ENCODE assay signal across 19 mouse cellular contexts in genomic region chr8:102693465-102693864, GRCm38 (mm10).
DNase-seq lines count a peak whose midpoint lies in the region; ATAC-seq and TF ChIP-seq lines count a peak whose summit lies in the region.
"Had no signal": no experiment of that assay in that cellular context is flagged by ENCODE, and none has a peak within 500 bp of the region (broad histone marks: within the 10 kb centered on the region; RNA-seq: fewer than 3 reads in every experiment).

No protein-coding gene starts in this region.

- H3K9me3 ChIP-seq in heart, embryonic 13.5 days, result no peaks in the 10 kb centered on the region
- H3K9me3 ChIP-seq in heart, embryonic 10.5 days, result no peaks in the 10 kb centered on the region
- H3K9me3 ChIP-seq in limb, embryonic 15.5 days, result no peaks in the 10 kb centered on the region
- H3K9me3 ChIP-seq in limb, embryonic 10.5 days (replicated peaks), result no peaks in the 10 kb centered on the region
- H3K9me3 ChIP-seq in midbrain, postnatal 0 days (ENCODE audit: low read length), result no peaks in the 10 kb centered on the region
- H3K9me3 ChIP-seq: hindbrain, embryonic 12.5 days; intestine, embryonic 15.5 days; kidney, embryonic 15.5 days; limb, embryonic 12.5 days; megakaryocyte, embryonic 14.5 days had no signal

- no peak for TF ChIP-seq CTCF in cortical plate, adult 2 months (IDR thresholded peaks at IDR 0.05; ENCODE audit: extremely low read depth, insufficient read depth, low read length)
- no peak for TF ChIP-seq CTCF in midbrain, postnatal 0 days (IDR thresholded peaks at IDR 0.05)

- no peak for ATAC-seq in heart, embryonic 13.5 days (ENCODE audit: extremely low read depth, insufficient number of reproducible peaks, low FRiP score, low TSS enrichment)
- ATAC-seq in limb, embryonic 15.5 days (ENCODE audit: insufficient number of reproducible peaks, low FRiP score, low TSS enrichment, low read depth), result no peak
- no peak for ATAC-seq in midbrain, postnatal 0 days (ENCODE audit: low FRiP score)
- ATAC-seq: intestine, embryonic 15.5 days had no signal

- no peak overlapping the region for H3K9ac ChIP-seq in heart, embryonic 13.5 days
- H3K9ac ChIP-seq in limb, embryonic 15.5 days, result no peak overlapping the region
- H3K9ac ChIP-seq in midbrain, postnatal 0 days (replicated peaks; ENCODE audit: low read length, poor library complexity, severe bottlenecking), result no peak overlapping the region
- H3K9ac ChIP-seq: hindbrain, embryonic 12.5 days; intestine, embryonic 15.5 days; kidney, embryonic 15.5 days; limb, embryonic 12.5 days had no signal

- no peaks in the 10 kb centered on the region for H3K36me3 ChIP-seq in heart, embryonic 13.5 days
- no peaks in the 10 kb centered on the region for H3K36me3 ChIP-seq in heart, embryonic 10.5 days
- no peaks in the 10 kb centered on the region for H3K36me3 ChIP-seq in limb, embryonic 15.5 days
- peaks cover 15% of the 10 kb centered on the region for H3K36me3 ChIP-seq in limb, embryonic 10.5 days
- H3K36me3 ChIP-seq in midbrain, postnatal 0 days (ENCODE audit: insufficient read depth, low read length), result no peaks in the 10 kb centered on the region
- H3K36me3 ChIP-seq: G1E; hindbrain, embryonic 12.5 days; intestine, embryonic 15.5 days had no signal

- no peak overlapping the region for H3K4me3 ChIP-seq in heart, embryonic 13.5 days
- H3K4me3 ChIP-seq in heart, embryonic 10.5 days, result no peak overlapping the region
- no peak overlapping the region for H3K4me3 ChIP-seq in limb, embryonic 15.5 days
- no peak overlapping the region for H3K4me3 ChIP-seq in limb, embryonic 10.5 days
- no peak overlapping the region for H3K4me3 ChIP-seq in cortical plate, adult 2 months (ENCODE audit: insufficient read depth, low read length)
- H3K4me3 ChIP-seq in midbrain, postnatal 0 days (ENCODE audit: low read depth, low read length), result no peak overlapping the region
- H3K4me3 ChIP-seq: erythroblast, embryonic 14.5 days; hindbrain, embryonic 12.5 days; intestine, embryonic 15.5 days; kidney, embryonic 15.5 days; limb, embryonic 12.5 days; megakaryocyte, embryonic 14.5 days had no signal

- H3K4me2 ChIP-seq in heart, embryonic 13.5 days, result no peak overlapping the region
- H3K4me2 ChIP-seq in limb, embryonic 15.5 days, result no peak overlapping the region
- H3K4me2 ChIP-seq in midbrain, postnatal 0 days (ENCODE audit: low read depth, low read length, poor library complexity, severe bottlenecking), result no peak overlapping the region
- H3K4me2 ChIP-seq: hindbrain, embryonic 12.5 days; intestine, embryonic 15.5 days; kidney, embryonic 15.5 days; limb, embryonic 12.5 days had no signal

- TF ChIP-seq POLR2A in cortical plate, adult 2 months (IDR thresholded peaks at IDR 0.05; ENCODE audit: extremely low read depth, insufficient read depth, low read length), result no peak

- no peak for DNase-seq in heart, embryonic 10.5 days (ENCODE audit: low spot score)
- no peak for DNase-seq in limb, embryonic 10.5 days (ENCODE audit: low spot score)
- DNase-seq in Muller cell, postnatal 12 days (ENCODE audit: inconsistent ontology term), result peak; percentile 82
- DNase-seq in midbrain, postnatal 0 days (ENCODE audit: low spot score), result no peak
- DNase-seq in spleen, postnatal 4 days (ENCODE audit: low spot score in 2 of 2), result no peak
- DNase-seq: adrenal gland, postnatal 25 days; cerebellum, adult 9-11 months; embryo, embryonic 11 days; thymus, postnatal 14 days had no signal

- peaks cover 22% of the 10 kb centered on the region for H3K27me3 ChIP-seq in heart, embryonic 13.5 days (replicated peaks)
- peaks cover 5% of the 10 kb centered on the region; the same call in 1 of the 2 replicates for H3K27me3 ChIP-seq in heart, embryonic 10.5 days (ENCODE audit: insufficient read depth, poor library complexity, severe bottlenecking)
- H3K27me3 ChIP-seq in limb, embryonic 15.5 days, result no peaks in the 10 kb centered on the region
- H3K27me3 ChIP-seq in limb, embryonic 10.5 days (ENCODE audit: low read depth, poor library complexity, severe bottlenecking), result no peaks in the 10 kb centered on the region
- H3K27me3 ChIP-seq in midbrain, postnatal 0 days (ENCODE audit: insufficient read depth, low read length), result no peaks in the 10 kb centered on the region
- H3K27me3 ChIP-seq: hindbrain, embryonic 12.5 days; intestine, embryonic 15.5 days; kidney, embryonic 15.5 days; limb, embryonic 12.5 days; megakaryocyte, embryonic 14.5 days had no signal

- H3K27ac ChIP-seq in heart, embryonic 13.5 days (replicated peaks), result 0 out of 2 replicates have a peak overlapping the region, but pooled peaks have one; percentile 0
- H3K27ac ChIP-seq in heart, embryonic 10.5 days, result no peak overlapping the region
- H3K27ac ChIP-seq in limb, embryonic 15.5 days, result peak overlapping the region; percentile 57
- no peak overlapping the region for H3K27ac ChIP-seq in limb, embryonic 10.5 days
- peak overlapping the region; percentile 84 for H3K27ac ChIP-seq in cortical plate, adult 2 months (ENCODE audit: insufficient read depth, low read length)
- no peak overlapping the region for H3K27ac ChIP-seq in midbrain, postnatal 0 days (ENCODE audit: low read depth, low read length)
- H3K27ac ChIP-seq: hindbrain, embryonic 12.5 days; intestine, embryonic 15.5 days; kidney, embryonic 15.5 days; limb, embryonic 12.5 days had no signal

- WGBS in heart, embryonic 13.5 days, result 29% methylated on average over 1 of the region's 1 CpGs
- 31% methylated on average over 1 of the region's 1 CpGs for WGBS in heart, embryonic 10.5 days
- WGBS in limb, embryonic 15.5 days, result 47% methylated on average over 1 of the region's 1 CpGs
- 30% methylated on average over 1 of the region's 1 CpGs for WGBS in limb, embryonic 10.5 days
- 44% methylated on average over 1 of the region's 1 CpGs for WGBS in midbrain, postnatal 0 days

- H3K4me1 ChIP-seq in heart, embryonic 13.5 days, result peaks cover 26% of the 10 kb centered on the region
- no peaks in the 10 kb centered on the region for H3K4me1 ChIP-seq in heart, embryonic 10.5 days
- H3K4me1 ChIP-seq in limb, embryonic 15.5 days, result peaks cover 6% of the 10 kb centered on the region; the same call in 1 of the 2 replicates
- H3K4me1 ChIP-seq in limb, embryonic 10.5 days, result peaks cover 15% of the 10 kb centered on the region
- H3K4me1 ChIP-seq in cortical plate, adult 2 months (ENCODE audit: control insufficient read depth, insufficient read depth, low read length), result peaks cover 3% of the 10 kb centered on the region; the same call in 1 of the 2 replicates
- H3K4me1 ChIP-seq in midbrain, postnatal 0 days (ENCODE audit: insufficient read depth, low read length), result no peaks in the 10 kb centered on the region
- H3K4me1 ChIP-seq: intestine, embryonic 15.5 days; kidney, embryonic 15.5 days; megakaryocyte, embryonic 14.5 days had no signal

Comparison
In these comparisons a context has a peak if more than half of its experiments do, and no peak if none do; other contexts are left out.
1. H3K27ac ChIP-seq: peak in heart, embryonic 13.5 days (single experiment), limb, embryonic 15.5 days (single experiment) and cortical plate, adult 2 months (single experiment); none in heart, embryonic 10.5 days (single experiment), limb, embryonic 10.5 days (single experiment) and midbrain, postnatal 0 days (single experiment).